Mouse (Mus musculus) retina, adult 2 months (tissue): ENCODE measurements at regions not wholly inside any gene's neighbourhood (a gene's known extent, or its start where the extent isn't known, plus 50 kb on each side); places are given as distances from the start of the nearest gene placed in this dataset.

ENCODE experiments used
- DNase-seq: peaks from one replicate; pipeline ENCODE4 v3.0.0-alpha.2; 2012; ENCODE audit warnings: low read depth, low spot score

GRCm38 (mm10) chr1:119123402-119123801 lies 70.0 kb upstream of the Gli2 start:
- no peak for DNase-seq

- no peak for DNase-seq
Observed at GRCm38 (mm10) chr1:119122975-119123374, 69.6 kb upstream of the Gli2 start.

- DNase-seq: no peak
Observed at GRCm38 (mm10) chr1:119119863-119120569, 66.6 kb upstream of the Gli2 start.

- no peak for DNase-seq
Observed at GRCm38 (mm10) chr1:119115106-119115674, 61.8 kb upstream of the Gli2 start.

- no peak for DNase-seq
Observed at GRCm38 (mm10) chr1:119108578-119108977, 55.2 kb upstream of the Gli2 start.

GRCm38 (mm10) chr1:119106246-119106975 lies 53.0 kb upstream of the Gli2 start:
- DNase-seq: no peak
